Mouse (Mus musculus): ENCODE measurements around the gene Fbxo42.

Gene Fbxo42

DNA sequence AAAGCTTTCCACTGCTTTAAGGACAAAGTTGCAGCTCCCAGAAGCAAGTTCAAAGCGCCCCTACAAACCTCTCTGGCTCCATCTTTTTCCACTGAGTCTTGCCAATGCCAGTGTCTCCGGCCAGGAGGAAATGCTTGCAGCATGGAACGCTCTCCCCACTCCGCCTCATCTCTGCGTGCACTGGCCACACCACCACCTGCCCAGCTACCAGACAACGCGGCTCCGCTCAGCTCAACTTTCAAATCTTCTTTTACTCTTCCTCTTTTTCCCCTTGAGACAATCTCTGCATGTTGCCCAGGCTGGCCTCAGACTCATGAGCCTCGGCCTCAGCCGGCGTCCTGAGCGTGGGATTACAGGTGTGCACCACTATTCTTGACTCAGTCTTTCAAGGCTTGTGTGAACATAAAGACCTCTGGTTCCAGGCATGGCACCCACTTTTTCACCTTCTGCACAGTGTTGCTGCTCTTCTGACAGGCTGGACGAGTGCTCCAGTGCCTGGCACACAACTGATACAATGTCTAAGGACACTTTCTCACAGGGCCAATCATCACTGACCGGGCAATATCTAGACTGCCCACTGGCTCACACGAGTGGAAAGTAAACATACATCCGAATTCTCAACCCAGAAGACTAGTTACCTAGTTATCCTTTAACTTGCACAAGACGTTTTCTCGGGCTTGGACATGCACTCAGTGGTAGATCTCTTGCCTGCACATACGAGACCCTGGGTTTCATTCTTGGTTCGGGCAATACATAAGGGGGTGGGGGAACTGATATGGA, 12.8 kb upstream of the Fbxo42 start:
- in situ Hi-C loops (cut with MboI; ENCODE audit: unreplicated experiment in 2 of 2) = loop anchor here in 1 of 2 experiments (5.0 to 10.0 kb wide), 2 partner anchors 227 to 410 kb away; no protein-coding TSS in a partner anchor

DNA sequence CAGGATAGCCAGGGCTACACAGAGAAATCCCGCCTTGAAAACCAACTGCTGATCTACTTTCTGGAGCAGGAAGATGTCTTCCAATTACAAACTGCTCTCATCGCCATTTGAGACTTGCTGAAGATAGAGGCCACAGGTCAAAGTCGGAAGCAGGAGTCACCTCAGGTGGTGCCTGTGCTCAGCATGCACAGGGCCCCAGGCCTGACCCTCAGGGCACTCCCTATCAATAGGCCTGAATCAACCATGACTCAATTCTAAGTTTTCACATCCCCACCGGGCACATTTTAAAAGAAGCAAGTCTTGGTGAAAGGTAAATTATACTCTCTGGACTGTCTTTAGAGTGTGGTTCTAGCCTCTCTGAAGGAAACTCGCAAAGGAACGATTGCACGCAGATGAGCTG, 11.6 kb upstream of the Fbxo42 start:
- in situ Hi-C loops (cut with MboI; ENCODE audit: unreplicated experiment in 2 of 2) = loop anchor here in 1 of 2 experiments (5.0 to 10.0 kb wide), 2 partner anchors 226 to 409 kb away; no protein-coding TSS in a partner anchor

GRCm38 (mm10) chr4:141137740-141138139, 10.0 kb upstream of the Fbxo42 start:
- in situ Hi-C loops (cut with MboI; ENCODE audit: unreplicated experiment in 2 of 2) = loop anchor here in 1 of 2 experiments (5.0 to 10.0 kb wide), 2 partner anchors 225 to 407 kb away; no protein-coding TSS in a partner anchor

GRCm38 (mm10) chr4:141138425-141139115, 9.1 kb upstream of the Fbxo42 start:
- in situ Hi-C loops (cut with MboI; ENCODE audit: unreplicated experiment in 2 of 2) = loop anchor here in 1 of 2 experiments (5.0 to 10.0 kb wide), 2 partner anchors 224 to 406 kb away; no protein-coding TSS in a partner anchor

DNA sequence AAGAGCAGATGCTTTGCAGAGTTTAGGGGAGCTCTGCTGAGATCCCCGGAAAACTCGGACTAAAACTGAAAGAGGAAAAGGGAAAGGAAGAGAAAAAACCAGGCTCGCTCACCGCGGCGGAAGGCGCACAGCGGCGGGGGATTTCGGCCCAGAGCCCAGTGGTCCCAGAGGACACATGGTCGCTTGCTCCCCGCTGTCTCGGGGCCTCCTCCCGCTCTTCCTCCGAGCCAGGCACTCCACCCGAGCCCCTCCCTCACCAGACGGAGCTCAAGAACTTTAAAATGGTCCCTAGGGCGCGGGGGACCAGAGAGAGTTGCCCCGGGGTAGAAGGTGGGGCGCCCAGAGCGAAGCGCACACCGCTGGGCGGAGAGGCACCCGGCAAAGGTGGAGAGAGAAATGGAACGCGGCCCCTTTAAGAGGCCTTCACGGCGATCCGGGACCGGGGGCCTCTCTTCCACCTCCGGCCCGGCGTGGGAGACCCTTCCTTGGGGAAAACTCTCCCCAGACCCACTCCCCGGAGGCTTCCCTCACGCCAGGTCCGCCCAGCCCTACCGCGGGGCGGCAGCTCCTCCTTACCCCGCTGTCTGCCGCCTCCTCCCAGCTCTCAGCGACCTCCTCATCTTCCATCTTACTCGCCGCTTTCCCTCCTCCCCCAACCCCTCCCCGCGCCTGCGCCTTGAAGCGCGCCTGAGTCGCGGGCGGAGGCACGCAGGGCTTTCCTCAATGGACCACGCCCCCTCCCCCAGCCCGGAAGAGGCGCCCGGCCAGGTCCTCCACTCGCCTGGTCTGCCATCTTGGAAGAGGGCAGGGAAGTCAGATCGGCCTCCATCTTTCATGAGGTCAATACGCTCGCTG, 8.4 kb upstream of the Fbxo42 start, which contains the start of gene Szrd1:
Szrd1 (minus strand) TSS at position 660 of the 855 bp plus-strand sequence.
- in situ Hi-C loops (cut with MboI; ENCODE audit: unreplicated experiment in 2 of 2) = loop anchor here in 1 of 2 experiments (5.0 to 10.0 kb wide), 2 partner anchors 223 to 405 kb away; no protein-coding TSS in a partner anchor

DNA sequence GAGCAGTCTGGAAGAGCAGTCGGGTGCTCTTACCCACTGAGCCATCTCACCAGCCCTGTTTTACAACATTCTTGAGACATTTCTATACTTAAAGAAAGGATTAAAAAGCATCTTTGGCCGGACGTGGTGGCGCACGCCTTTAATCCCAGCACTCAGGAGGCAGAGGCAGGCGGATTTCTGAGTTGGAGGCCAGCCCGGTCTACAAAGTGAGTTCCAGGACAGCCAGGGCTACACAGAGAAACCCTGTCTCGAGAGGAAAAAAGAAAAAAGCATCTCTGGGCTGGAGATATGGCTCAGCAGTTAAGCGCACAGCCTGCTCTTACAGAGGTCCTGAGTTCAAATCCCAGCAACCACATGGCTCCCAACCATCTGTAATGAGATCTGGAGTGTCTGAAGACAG, 7.4 kb upstream of the Fbxo42 start:
- in situ Hi-C loops (cut with MboI; ENCODE audit: unreplicated experiment in 2 of 2) = loop anchor here in 1 of 2 experiments (5.0 to 10.0 kb wide), 2 partner anchors 72 to 224 kb away; partner anchors contain the start of genes Fam131c and Rsg1

GRCm38 (mm10) chr4:141140967-141141366, 6.7 kb upstream of the Fbxo42 start:
- in situ Hi-C loops (cut with MboI; ENCODE audit: unreplicated experiment in 2 of 2) = loop anchor here in 1 of 2 experiments (5.0 to 10.0 kb wide), 2 partner anchors 71 to 224 kb away; partner anchors contain the start of genes Fam131c and Rsg1

DNA sequence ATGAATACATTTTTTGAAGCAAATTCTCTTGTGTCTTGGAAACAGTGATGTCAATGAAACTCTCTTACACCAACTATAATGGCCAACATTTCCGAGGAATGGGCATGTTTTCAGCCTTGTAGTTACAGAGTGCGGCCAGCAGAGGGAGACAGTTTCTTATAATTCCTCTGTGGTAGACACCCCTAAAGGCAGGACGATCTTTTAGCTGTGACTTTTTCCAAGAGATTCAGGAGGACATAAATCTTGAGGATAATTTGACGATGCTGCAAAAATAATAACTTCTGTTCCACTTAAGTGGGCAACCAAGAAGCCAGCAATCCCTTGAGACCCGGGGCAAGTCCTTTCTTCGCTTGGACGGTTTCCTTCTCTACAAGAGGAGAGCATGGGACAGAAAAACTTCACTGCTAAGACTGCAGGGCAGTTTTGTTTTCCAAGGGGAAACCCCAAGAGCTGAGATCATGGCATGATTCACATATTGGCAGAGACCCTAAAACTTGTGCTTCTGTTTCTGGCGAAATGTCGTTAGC, 5.4 kb upstream of the Fbxo42 start:
- in situ Hi-C loops (cut with MboI; ENCODE audit: unreplicated experiment in 2 of 2) = loop anchor here in 1 of 2 experiments (5.0 to 10.0 kb wide), 2 partner anchors 70 to 222 kb away; partner anchors contain the start of genes Fam131c and Rsg1

DNA sequence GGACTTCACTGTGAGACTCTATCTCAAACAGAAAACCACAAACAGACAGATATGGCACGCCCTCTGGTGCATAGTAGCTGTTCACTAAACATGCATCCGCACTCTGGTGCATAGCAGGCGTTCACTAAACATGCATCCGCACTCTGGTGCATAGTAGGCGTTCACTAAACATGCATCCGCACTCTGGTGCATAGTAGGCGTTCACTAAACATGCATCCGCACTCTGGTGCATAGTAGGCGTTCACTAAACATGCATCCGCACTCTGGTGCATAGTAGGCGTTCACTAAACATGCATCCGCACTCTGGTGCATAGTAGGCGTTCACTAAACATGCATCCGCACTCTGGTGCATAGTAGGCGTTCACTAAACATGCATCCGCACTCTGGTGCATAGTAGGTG, 2.6 kb upstream of the Fbxo42 start:
- in situ Hi-C loops (cut with MboI; ENCODE audit: unreplicated experiment in 2 of 2) = loop anchor here in 1 of 2 experiments (10.0 kb wide), 1 partner anchor 220 kb away; the partner anchor contains the start of gene Fam131c

GRCm38 (mm10) chr4:141146491-141147033, 1.2 kb upstream of the Fbxo42 start:
- in situ Hi-C loops (cut with MboI; ENCODE audit: unreplicated experiment in 2 of 2) = loop anchor here in 1 of 2 experiments (10.0 kb wide), 1 partner anchor 218 kb away; the partner anchor contains the start of gene Fam131c

GRCm38 (mm10) chr4:141148009-141148801, 492 bp downstream of the Fbxo42 start:
- in situ Hi-C loops (cut with MboI; ENCODE audit: unreplicated experiment in 2 of 2) = loop anchor here in 1 of 2 experiments (10.0 kb wide), 1 partner anchor 217 kb away; the partner anchor contains the start of gene Fam131c

GRCm38 (mm10) chr4:141149116-141149515, 1.4 kb downstream of the Fbxo42 start:
- in situ Hi-C loops (cut with MboI; ENCODE audit: unreplicated experiment in 2 of 2) = loop anchor here in 1 of 2 experiments (10.0 kb wide), 1 partner anchor 216 kb away; the partner anchor contains the start of gene Fam131c

- in situ Hi-C loops (cut with MboI; ENCODE audit: unreplicated experiment in 2 of 2) = no loop called here
Measured at GRCm38 (mm10) chr4:141157485-141157884, 9.8 kb downstream of the Fbxo42 start.

DNA sequence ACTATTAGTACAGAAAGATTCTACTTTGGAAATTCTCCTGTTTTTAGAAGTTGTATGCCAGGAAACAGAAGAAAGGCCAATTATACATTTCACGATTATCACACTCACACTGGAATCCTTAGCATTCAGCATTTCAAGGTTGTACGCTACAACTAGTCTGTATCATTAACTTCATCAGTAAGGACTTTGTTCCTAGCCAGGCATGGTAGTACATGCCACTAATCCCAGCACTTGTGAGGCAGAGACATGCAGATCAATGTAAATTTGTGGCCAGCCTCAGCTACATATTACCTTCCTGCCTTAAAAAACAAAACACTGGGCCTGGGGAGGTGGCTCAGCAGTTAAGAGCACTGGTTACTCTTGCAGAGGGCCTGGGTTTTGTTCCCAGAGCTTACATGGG, 10.9 kb downstream of the Fbxo42 start:
- in situ Hi-C loops (cut with MboI; ENCODE audit: unreplicated experiment in 2 of 2) = no loop called here

GRCm38 (mm10) chr4:141159093-141159492, 11.4 kb downstream of the Fbxo42 start:
- in situ Hi-C loops (cut with MboI; ENCODE audit: unreplicated experiment in 2 of 2) = no loop called here

GRCm38 (mm10) chr4:141159666-141160065, 12.0 kb downstream of the Fbxo42 start:
- in situ Hi-C loops (cut with MboI; ENCODE audit: unreplicated experiment in 2 of 2) = no loop called here

GRCm38 (mm10) chr4:141160193-141160592, 12.5 kb downstream of the Fbxo42 start:
- in situ Hi-C loops (cut with MboI; ENCODE audit: unreplicated experiment in 2 of 2) = no loop called here

- in situ Hi-C loops (cut with MboI; ENCODE audit: unreplicated experiment in 2 of 2) = no loop called here
Measured at GRCm38 (mm10) chr4:141161699-141162208, 14.0 kb downstream of the Fbxo42 start.

All from v-Abl transformed pro-B cells (cell line).